Mouse (Mus musculus): ENCODE measurements around the gene Hmbs. TPM values are rescaled to one million over a fixed set of nuclear protein-coding genes. Genes with fewer than 3 reads are reported as not detected.

Hmbs gene
- 173 and 677 TPM in 2 replicates for polyA plus RNA-seq (2012; ENCODE audit: low replicate concordance)

GRCm38 (mm10) chr9:44343781-44344421 is at the start of gene Hmbs:
Gene Hmbs, minus strand, starts transcription at chr9:44344228.

GRCm38 (mm10) chr9:44379054-44379834 is 35.2 kb upstream of the Hmbs start, which contains the start of gene Hyou1:
Gene Hyou1, plus strand, starts transcription at chr9:44379490.

GRCm38 (mm10) chr9:44361190-44361917 is 17.3 kb upstream of the Hmbs start, which contains the start of gene Vps11:
Gene Vps11, minus strand, starts transcription at chr9:44361670.

GRCm38 (mm10) chr9:44334396-44335330 is 9.4 kb downstream of the Hmbs start, which contains the start of gene H2afx:
Gene H2afx, plus strand, starts transcription at chr9:44334694.

GRCm38 (mm10) chr9:44325768-44326370 is 18.2 kb downstream of the Hmbs start, which contains the start of gene Dpagt1:
Gene Dpagt1, plus strand, starts transcription at chr9:44326019.

GRCm38 (mm10) chr9:44319887-44320798 is 23.9 kb downstream of the Hmbs start, which contains the start of gene C2cd2l:
Gene C2cd2l, minus strand, starts transcription at chr9:44320285.

GRCm38 (mm10) chr9:44305466-44306079 is 38.5 kb downstream of the Hmbs start, which contains the start of gene Hinfp:
Gene Hinfp, minus strand, starts transcription at chr9:44305671.

GRCm38 (mm10) chr9:44288076-44288958 is 55.7 kb downstream of the Hmbs start, which contains the start of gene Abcg4:
Gene Abcg4, minus strand, starts transcription at chr9:44288615.

Other genes with a start within 250 kb of the Hmbs start
- gene Mfrp, start 242.5 kb downstream of the Hmbs start, polyA plus RNA-seq (2012; ENCODE audit: low replicate concordance), result not detected in 2 replicates
- 2.1 and 3.0 TPM in 2 replicates for gene C1qtnf5, start 237.0 kb downstream of the Hmbs start, polyA plus RNA-seq (2012; ENCODE audit: low replicate concordance)
- gene Gm49380, start 230.7 kb downstream of the Hmbs start, polyA plus RNA-seq (2012; ENCODE audit: low replicate concordance), result not detected in 2 replicates
- gene Rnf26, start 230.7 kb downstream of the Hmbs start, polyA plus RNA-seq (2012; ENCODE audit: low replicate concordance), result 33.2 and 75.2 TPM in 2 replicates
- gene Mcam, start 209.8 kb downstream of the Hmbs start, polyA plus RNA-seq (2012; ENCODE audit: low replicate concordance), result 0.79 and 1.2 TPM in 2 replicates
- gene Cbl, start 110.2 kb downstream of the Hmbs start, polyA plus RNA-seq (2012; ENCODE audit: low replicate concordance), result 11.0 and 15.0 TPM in 2 replicates
- not detected in 2 replicates for gene Ccdc153, start 103.6 kb downstream of the Hmbs start, polyA plus RNA-seq (2012; ENCODE audit: low replicate concordance)
- 0.33 and 0.35 TPM in 2 replicates for gene Pdzd3, start 92.8 kb downstream of the Hmbs start, polyA plus RNA-seq (2012; ENCODE audit: low replicate concordance)
- 3.5 and 3.6 TPM in 2 replicates for gene Nlrx1, start 75.6 kb downstream of the Hmbs start, polyA plus RNA-seq (2012; ENCODE audit: low replicate concordance)
- gene Abcg4, start 55.6 kb downstream of the Hmbs start, polyA plus RNA-seq (2012; ENCODE audit: low replicate concordance), result 73.8 and 199 TPM in 2 replicates
- gene Hinfp, start 38.6 kb downstream of the Hmbs start, polyA plus RNA-seq (2012; ENCODE audit: low replicate concordance), result 7.4 and 9.9 TPM in 2 replicates
- gene C2cd2l, start 23.9 kb downstream of the Hmbs start, polyA plus RNA-seq (2012; ENCODE audit: low replicate concordance), result 216 and 324 TPM in 2 replicates
- 8.4 and 13.8 TPM in 2 replicates for gene Dpagt1, start 18.2 kb downstream of the Hmbs start, polyA plus RNA-seq (2012; ENCODE audit: low replicate concordance)
- 825 and 1,471 TPM in 2 replicates for gene H2afx, start 9.5 kb downstream of the Hmbs start, polyA plus RNA-seq (2012; ENCODE audit: low replicate concordance)
- 7.8 and 11.3 TPM in 2 replicates for gene Vps11, start 17.4 kb upstream of the Hmbs start, polyA plus RNA-seq (2012; ENCODE audit: low replicate concordance)
- 25.8 and 40.4 TPM in 2 replicates for gene Hyou1, start 35.3 kb upstream of the Hmbs start, polyA plus RNA-seq (2012; ENCODE audit: low replicate concordance)
- 10.4 and 13.2 TPM in 2 replicates for gene Slc37a4, start 52.6 kb upstream of the Hmbs start, polyA plus RNA-seq (2012; ENCODE audit: low replicate concordance)
- 48.9 and 50.6 TPM in 2 replicates for gene Rps25, start 62.9 kb upstream of the Hmbs start, polyA plus RNA-seq (2012; ENCODE audit: low replicate concordance)
- 5.6 and 13.4 TPM in 2 replicates for gene Trappc4, start 63.4 kb upstream of the Hmbs start, polyA plus RNA-seq (2012; ENCODE audit: low replicate concordance)
- gene Ccdc84, start 74.3 kb upstream of the Hmbs start, polyA plus RNA-seq (2012; ENCODE audit: low replicate concordance), result 10.2 and 37.1 TPM in 2 replicates
- gene Foxr1, start 96.9 kb upstream of the Hmbs start, polyA plus RNA-seq (2012; ENCODE audit: low replicate concordance), result 1.5 TPM in 1 of 2 replicates, not detected in the other
- gene Upk2, start 110.7 kb upstream of the Hmbs start, polyA plus RNA-seq (2012; ENCODE audit: low replicate concordance), result not detected in 2 replicates
- 36.8 and 56.9 TPM in 2 replicates for gene Bcl9l, start 138.6 kb upstream of the Hmbs start, polyA plus RNA-seq (2012; ENCODE audit: low replicate concordance)
- 2.1 and 9.7 TPM in 2 replicates for gene Cxcr5, start 217.6 kb upstream of the Hmbs start, polyA plus RNA-seq (2012; ENCODE audit: low replicate concordance)